Mouse (Mus musculus) cerebellum, adult (tissue): ENCODE results near the gene Trpc5.

Experiments used
- ATAC-seq: cut with Nextera tagmentation; 2 replicates; pipeline ENCODE4 v1.9.2; 2017; ENCODE audit warnings: mild to moderate bottlenecking, moderate library complexity, mixed read lengths; ENCODE audit not compliant: insufficient number of reproducible peaks, low FRiP score, low TSS enrichment

Trpc5 gene

GRCm38 (mm10) chrX:144338355-144338754 is 349.6 kb downstream of the Trpc5 start:
- ATAC-seq: no peak

GRCm38 (mm10) chrX:144337938-144338337 is 350.0 kb downstream of the Trpc5 start:
- ATAC-seq: no peak

GRCm38 (mm10) chrX:144335332-144336015 is 352.5 kb downstream of the Trpc5 start:
- no peak for ATAC-seq
